Mouse (Mus musculus) kidney, postnatal 0 days (tissue): ENCODE measurements around the gene Slc20a1. TPM values are rescaled to one million over a fixed set of nuclear protein-coding genes. Genes with fewer than 3 reads are reported as not detected.

ENCODE experiments used
- ATAC-seq: fragments of 200-750 bp; cut with Nextera tagmentation; replicated peaks from 2 replicates; pipeline ENCODE4 v1.8.0; 2017; ENCODE audit warnings: low read depth, moderate number of reproducible peaks, moderate TSS enrichment, moderate library complexity; ENCODE audit not compliant: low FRiP score
- DNase-seq: peaks from one replicate; pipeline ENCODE4 v3.0.0-alpha.2; 2016; ENCODE audit warnings: low spot score
- H3K27ac ChIP-seq: fragments of 300-500 bp; sonication (generic); 2 replicates; pipeline ENCODE4 v1.5.1; 2014; ENCODE audit warnings: mild to moderate bottlenecking
- H3K27me3 ChIP-seq: fragments of 300-500 bp; sonication (generic); 2 replicates; pipeline ENCODE4 v1.6.1; 2014; ENCODE audit warnings: low read length, mixed read lengths; ENCODE audit not compliant: insufficient read depth
- H3K36me3 ChIP-seq: fragments of 300-500 bp; sonication (generic); 2 replicates; pipeline ENCODE4 v1.6.1; 2014; ENCODE audit warnings: low read length, mixed read lengths; ENCODE audit not compliant: insufficient read depth
- H3K4me1 ChIP-seq: fragments of 300-500 bp; sonication (generic); replicated peaks from 2 replicates; pipeline ENCODE4 v1.6.1; 2014; ENCODE audit warnings: antibody characterized with exemption, low read length, mixed read lengths; ENCODE audit not compliant: insufficient read depth
- H3K4me2 ChIP-seq: fragments of 300-500 bp; sonication (generic); 2 replicates; pipeline ENCODE4 v1.6.1; 2014; ENCODE audit warnings: mild to moderate bottlenecking, low read length, moderate library complexity, mixed read lengths
- H3K4me3 ChIP-seq: fragments of 300-500 bp; sonication (generic); replicated peaks from 2 replicates; pipeline ENCODE4 v1.5.1; 2014; ENCODE audit warnings: low read depth, low read length
- H3K9ac ChIP-seq: fragments of 300-500 bp; sonication (generic); 2 replicates; pipeline ENCODE4 v1.6.1; 2014; ENCODE audit warnings: low read depth, low read length
- H3K9me3 ChIP-seq: fragments of 300-500 bp; sonication (generic); replicated peaks from 2 replicates; pipeline ENCODE4 v1.6.1; 2016; ENCODE audit warnings: low read length, inconsistent platforms, mixed read lengths
- CTCF ChIP-seq: IDR thresholded peaks from 2 replicates; pipeline ENCODE4 v1.5.1; 2016; ENCODE audit warnings: antibody characterized with exemption, low read depth, mild to moderate bottlenecking, moderate library complexity
- WGBS: fragments of 180-500 bp; shearing (Covaris S2); extraction: QIAGEN DNeasy Blood & Tissue Kit; methylation state at CpG from one replicate; pipeline ENCODE4 v1.1.7; 2014; 5-methylcytosine and 5-hydroxymethylcytosine counted together
- polyA plus RNA-seq: library from polyadenylated mRNA; unstranded; fragments of >200 nt; fragmentation: Nextera tagmentation; extraction: Ambion mirVana; gene quantifications from 2 replicates; pipeline ENCODE4 v1.2.1, GENCODE M21; 2015

Slc20a1 gene
- polyA plus RNA-seq, 1 experiment from 2014 or later, result 12.4 TPM

DNA sequence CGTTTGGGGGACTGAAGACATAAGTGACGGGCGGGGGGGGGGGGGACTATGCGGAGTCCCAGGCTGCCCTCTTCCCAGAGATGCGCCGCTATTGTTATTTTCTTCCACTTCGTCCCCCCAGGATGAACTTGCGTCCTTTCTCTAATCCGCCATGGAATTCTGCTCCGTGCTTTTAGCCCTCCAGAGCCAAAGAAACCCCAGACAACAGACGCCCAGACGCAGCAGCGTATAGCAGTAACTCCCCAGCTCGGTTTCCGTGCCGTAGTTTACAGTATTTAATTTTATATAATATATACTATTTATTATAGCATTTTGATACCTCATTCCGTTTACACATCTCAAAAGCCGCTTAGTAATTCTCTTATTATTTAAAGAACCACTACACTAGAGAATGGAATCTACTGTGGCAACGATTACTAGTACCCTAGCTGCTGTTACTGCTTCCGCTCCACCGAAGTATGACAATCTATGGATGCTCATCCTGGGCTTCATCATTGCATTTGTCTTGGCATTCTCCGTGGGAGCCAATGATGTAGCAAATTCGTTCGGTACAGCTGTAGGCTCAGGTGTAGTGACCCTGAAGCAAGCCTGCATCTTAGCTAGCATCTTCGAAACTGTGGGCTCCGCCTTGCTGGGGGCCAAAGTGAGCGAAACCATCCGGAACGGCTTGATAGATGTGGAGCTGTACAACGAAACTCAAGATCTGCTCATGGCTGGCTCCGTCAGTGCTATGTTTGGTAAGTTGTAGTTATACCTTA is 943 bp downstream of the Slc20a1 start:
- Histone ChIP-seq H3K9ac (peak overlapping the region; percentile 94), H3K4me2 (peak overlapping the region; percentile 97), H3K27me3 (no peaks in the 10 kb centered on the region), H3K36me3 (0 out of 2 replicates have a peak, but pooled peaks cover 19% of the 10 kb centered on the region), H3K4me3 (peak overlapping the region; percentile 74), H3K9me3 (no peaks in the 10 kb centered on the region), H3K4me1 (peaks cover 12% of the 10 kb centered on the region; the same call in 1 of the 2 replicates), H3K27ac (peak overlapping the region; percentile 85)
- no peak for TF ChIP-seq CTCF
- peak; percentile 34 for DNase-seq
- no peak for ATAC-seq
- 14% methylated on average over 30 of the region's 31 CpGs for WGBS

DNA sequence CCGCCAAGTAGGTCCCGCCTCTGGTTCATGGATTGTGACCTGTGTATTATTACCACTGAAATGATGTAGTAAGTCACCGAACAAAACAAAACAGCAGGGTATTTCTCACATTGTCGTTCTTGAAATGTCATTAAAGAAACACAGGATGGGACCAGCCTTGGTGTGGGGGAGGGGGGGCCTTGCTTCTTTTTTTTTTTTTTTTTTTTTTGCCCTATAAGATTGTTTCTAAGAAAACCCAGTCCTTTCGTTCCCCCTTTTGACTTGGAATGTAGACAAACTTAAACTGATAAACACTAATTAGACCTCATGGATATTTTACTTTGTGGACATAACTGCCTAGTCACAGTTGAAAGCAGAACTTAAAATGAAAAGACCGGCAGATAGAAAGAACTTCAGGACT is 6.4 kb downstream of the Slc20a1 start:
- TF ChIP-seq CTCF, result no peak
- no peak for ATAC-seq
- 82% methylated on average over 6 of the region's 6 CpGs for WGBS
- H3K4me2 ChIP-seq, result no peak overlapping the region
- DNase-seq, result no peak
- H3K4me1 ChIP-seq, result peaks cover under 1% of the 10 kb centered on the region; the same call in 1 of the 2 replicates
- no peak overlapping the region for H3K27ac ChIP-seq
- peaks cover 51% of the 10 kb centered on the region for H3K36me3 ChIP-seq
- H3K27me3 ChIP-seq, result no peaks in the 10 kb centered on the region
- no peak overlapping the region for H3K9ac ChIP-seq
- H3K9me3 ChIP-seq, result no peaks in the 10 kb centered on the region
- H3K4me3 ChIP-seq, result no peak overlapping the region

DNA sequence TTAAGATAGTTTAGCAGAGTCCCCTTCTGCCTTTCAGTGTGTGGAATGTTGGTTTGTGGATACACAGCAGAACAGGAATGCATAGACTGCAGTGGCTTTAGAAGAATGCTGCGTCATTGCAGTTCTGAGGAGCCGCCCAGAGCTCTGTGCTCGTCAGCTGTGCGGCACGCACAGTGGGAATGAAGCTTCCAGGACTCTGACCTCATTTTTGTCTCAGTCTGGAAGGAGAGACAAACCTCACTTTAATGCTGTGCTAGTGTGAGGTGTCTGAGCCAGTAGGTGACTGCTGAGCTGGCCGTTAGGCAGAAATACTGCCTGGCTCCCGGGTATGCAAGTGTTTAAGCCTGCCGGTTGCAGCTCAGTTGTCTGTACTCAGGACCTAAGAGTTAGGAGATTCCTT is 8.3 kb downstream of the Slc20a1 start:
- no peak overlapping the region for H3K4me3 ChIP-seq
- 89% methylated on average over 8 of the region's 8 CpGs for WGBS
- ATAC-seq (no peak), DNase-seq (no peak)
- H3K27ac ChIP-seq, result no peak overlapping the region
- TF ChIP-seq CTCF, result no peak
- H3K4me1 ChIP-seq, result no peaks in the 10 kb centered on the region
- no peaks in the 10 kb centered on the region for H3K9me3 ChIP-seq
- no peak overlapping the region for H3K9ac ChIP-seq
- H3K27me3 ChIP-seq, result no peaks in the 10 kb centered on the region
- H3K4me2 ChIP-seq, result no peak overlapping the region
- peaks cover 62% of the 10 kb centered on the region for H3K36me3 ChIP-seq

DNA sequence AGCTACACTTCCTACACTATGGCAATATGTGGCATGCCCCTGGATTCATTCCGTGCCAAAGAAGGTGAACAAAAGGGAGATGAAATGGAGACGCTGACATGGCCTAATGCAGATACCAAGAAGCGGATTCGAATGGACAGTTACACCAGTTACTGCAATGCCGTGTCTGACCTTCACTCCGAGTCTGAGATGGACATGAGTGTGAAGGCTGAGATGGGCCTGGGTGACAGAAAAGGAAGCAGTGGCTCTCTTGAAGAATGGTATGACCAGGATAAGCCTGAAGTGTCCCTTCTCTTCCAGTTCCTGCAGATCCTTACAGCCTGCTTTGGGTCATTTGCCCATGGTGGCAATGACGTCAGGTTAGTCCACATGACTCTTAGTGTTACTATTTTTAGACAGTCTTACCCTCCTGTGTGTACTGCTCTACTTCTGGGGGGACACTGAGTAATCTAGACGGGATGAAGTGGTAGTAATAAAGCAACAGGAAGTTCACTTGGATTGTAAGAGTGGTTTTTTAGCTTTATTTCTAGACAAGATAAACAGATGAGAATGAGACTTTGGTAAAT is 9.7 kb downstream of the Slc20a1 start:
- 86% methylated on average over 8 of the region's 8 CpGs for WGBS

DNA sequence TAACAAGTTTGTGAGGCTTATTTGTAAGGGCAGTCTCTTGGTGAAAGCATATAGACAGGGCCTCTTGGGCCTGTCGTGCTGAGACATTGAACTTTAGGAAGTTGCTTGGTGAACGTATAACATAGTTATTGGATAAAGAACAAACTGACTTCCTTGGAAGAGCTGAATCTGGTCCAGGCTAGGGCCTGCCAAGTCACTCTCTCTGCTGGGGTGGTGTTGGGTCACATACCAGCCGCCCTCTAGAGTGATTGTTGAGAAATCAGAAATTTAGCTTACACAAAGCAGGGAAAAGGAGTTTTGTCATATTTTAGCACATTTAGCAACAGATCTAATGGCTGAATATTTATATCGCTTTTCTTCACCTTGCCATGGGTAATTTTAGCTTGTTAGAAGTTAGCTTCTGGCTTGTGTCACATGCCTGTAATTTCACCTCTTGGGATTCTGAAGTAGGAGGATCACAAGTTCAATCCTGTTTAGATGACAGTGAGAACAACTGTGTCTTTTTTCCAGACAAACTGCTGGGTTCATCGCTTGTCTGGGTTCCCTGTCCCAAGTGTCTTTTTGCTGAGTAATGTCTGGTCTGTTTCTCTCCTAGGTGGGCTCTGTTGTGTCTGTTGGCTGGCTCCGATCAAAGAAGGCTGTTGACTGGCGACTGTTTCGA is 11.7 kb downstream of the Slc20a1 start:
- H3K27me3 ChIP-seq, result no peaks in the 10 kb centered on the region
- H3K9me3 ChIP-seq, result no peaks in the 10 kb centered on the region
- H3K4me1 ChIP-seq, result no peaks in the 10 kb centered on the region
- 81% methylated on average over 8 of the region's 8 CpGs for WGBS
- H3K4me3 ChIP-seq, result no peak overlapping the region
- H3K4me2 ChIP-seq, result no peak overlapping the region
- no peak for DNase-seq
- no peak overlapping the region for H3K9ac ChIP-seq
- peaks cover 45% of the 10 kb centered on the region for H3K36me3 ChIP-seq
- no peak for ATAC-seq
- no peak for TF ChIP-seq CTCF
- no peak overlapping the region for H3K27ac ChIP-seq

More for the DNA sequence above, 9.7 kb downstream of the Slc20a1 start:
- DNase-seq (no peak), ATAC-seq (no peak)
- Histone ChIP-seq H3K27ac (no peak overlapping the region), H3K36me3 (peaks cover 60% of the 10 kb centered on the region), H3K4me2 (no peak overlapping the region), H3K9me3 (no peaks in the 10 kb centered on the region), H3K4me3 (no peak overlapping the region), H3K4me1 (no peaks in the 10 kb centered on the region), H3K9ac (no peak overlapping the region), H3K27me3 (no peaks in the 10 kb centered on the region)
- no peak for TF ChIP-seq CTCF

DNA sequence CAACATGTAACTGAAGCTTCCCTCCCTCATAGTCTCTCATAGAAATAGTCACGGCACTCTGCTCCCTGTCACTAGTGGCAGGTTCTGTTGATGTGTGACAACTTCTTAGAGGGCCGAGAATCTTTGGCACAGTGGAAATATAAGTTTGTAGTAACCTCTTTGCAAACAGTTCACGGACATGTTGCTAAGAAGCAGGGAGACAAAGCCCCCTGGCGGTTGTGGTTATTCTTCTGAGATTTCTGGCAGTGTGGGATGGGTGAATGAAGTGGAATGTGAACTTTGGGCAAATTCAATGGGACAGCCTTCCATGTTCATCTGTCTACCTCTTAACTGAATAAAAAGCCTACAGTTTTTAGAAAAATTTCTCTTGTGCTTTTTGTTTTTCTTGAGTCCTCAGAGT is 12.7 kb downstream of the Slc20a1 start:
- no peak for ATAC-seq
- DNase-seq, result no peak
- TF ChIP-seq CTCF, result peak; percentile 36
- Histone ChIP-seq H3K27me3 (no peaks in the 10 kb centered on the region), H3K36me3 (peaks cover 37% of the 10 kb centered on the region), H3K27ac (no peak overlapping the region), H3K9me3 (no peaks in the 10 kb centered on the region), H3K4me3 (no peak overlapping the region), H3K4me2 (no peak overlapping the region), H3K9ac (no peak overlapping the region), H3K4me1 (no peaks in the 10 kb centered on the region)
- WGBS, result 71% methylated on average over 4 of the region's 4 CpGs
